Mouse (Mus musculus) adrenal gland (tissue): Measurements from ENCODE around the gene Nudt6.

ENCODE experiments used
- intact Hi-C: fragments of 180-260 bp; cut with DNase I; formaldehyde crosslinking; loops from one replicate; pipeline ENCODE4 v1.15.1; 2025
- long read RNA-seq, 2 experiments: library from polyadenylated mRNA; unstranded; transcript quantifications; one replicate each; pipeline ENCODE4 v2.0.0; 2020; ENCODE audit warnings: borderline replicate concordance in 1 of 2; ENCODE audit not compliant: insufficient replicate concordance in 1 of 2

Nudt6 gene
- long read RNA-seq, experiment 1, transcript Nudt6-201 (5 exons, 1,155 nt), result major isoform, 7 of 12 reads
- long read RNA-seq, experiment 1, partial matches to known transcripts, result 1 of 12 reads
- long read RNA-seq, experiment 1, other reads (novel, unspliced or antisense), result 4 of 12 reads
- long read RNA-seq, experiment 2, transcript Nudt6-201 (5 exons, 1,155 nt), result major isoform, 7 of 17 reads
- long read RNA-seq, experiment 2, partial matches to known transcripts, result 1 of 17 reads
- long read RNA-seq, experiment 2, other reads (novel, unspliced or antisense), result 5 of 17 reads

DNA sequence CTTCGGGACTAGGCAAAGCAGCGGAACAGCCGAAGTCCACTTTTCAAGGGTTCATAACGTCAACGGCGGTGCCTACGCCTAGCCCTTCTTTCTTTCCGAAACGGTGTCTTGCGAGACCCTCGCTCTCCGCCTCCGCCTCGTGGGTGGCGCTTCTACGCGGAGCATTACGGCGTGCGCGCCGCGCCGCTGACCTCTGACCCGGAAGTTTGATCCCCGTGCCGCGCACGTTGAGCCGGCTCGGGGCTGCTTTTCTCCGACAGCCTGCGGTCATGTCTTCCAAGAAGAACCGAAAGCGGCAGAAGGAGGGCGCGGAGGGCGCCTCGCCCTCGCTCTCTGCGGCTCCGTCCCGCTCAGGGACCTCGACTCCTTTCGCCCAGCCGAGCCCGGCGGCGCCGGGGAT lies at the start of gene Nudt6:
Gene Nudt6, minus strand, starts transcription at position 140 of the 400 bp plus-strand sequence.
- intact Hi-C loops, result no loop called here

DNA sequence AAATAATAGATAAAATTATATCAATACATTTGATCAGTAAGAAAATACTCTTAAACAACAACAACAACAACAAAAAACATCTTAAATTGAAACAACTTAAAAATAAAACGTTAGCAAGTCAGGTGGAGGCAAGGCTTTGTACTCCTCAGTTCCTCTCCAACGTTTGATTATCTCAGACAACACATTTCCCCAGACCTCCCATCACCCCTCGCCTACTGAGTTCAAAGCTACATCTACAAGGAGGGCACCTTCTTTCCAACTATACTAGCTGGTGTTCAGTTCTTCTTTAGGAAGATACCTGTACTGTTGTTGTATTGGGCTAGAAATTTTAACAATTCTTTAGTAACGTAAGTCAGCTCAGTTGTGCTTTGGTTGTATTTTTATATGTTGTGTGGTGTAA lies 49.3 kb upstream of the Nudt6 start:
- intact Hi-C loops, result no loop called here

GRCm38 (mm10) chr3:37468170-37468569 lies 48.2 kb upstream of the Nudt6 start:
- intact Hi-C loops, result no loop called here

- intact Hi-C loops, result no loop called here
Observed at GRCm38 (mm10) chr3:37455992-37456391, 36.0 kb upstream of the Nudt6 start.

GRCm38 (mm10) chr3:37443409-37443808 lies 23.4 kb upstream of the Nudt6 start:
- intact Hi-C loops, result no loop called here

GRCm38 (mm10) chr3:37439770-37440169 lies 19.8 kb upstream of the Nudt6 start:
- intact Hi-C loops, result no loop called here

GRCm38 (mm10) chr3:37430359-37430758 lies 10.3 kb upstream of the Nudt6 start:
- intact Hi-C loops, result no loop called here

- intact Hi-C loops, result no loop called here
Observed at GRCm38 (mm10) chr3:37426069-37426468, 6.1 kb upstream of the Nudt6 start.

DNA sequence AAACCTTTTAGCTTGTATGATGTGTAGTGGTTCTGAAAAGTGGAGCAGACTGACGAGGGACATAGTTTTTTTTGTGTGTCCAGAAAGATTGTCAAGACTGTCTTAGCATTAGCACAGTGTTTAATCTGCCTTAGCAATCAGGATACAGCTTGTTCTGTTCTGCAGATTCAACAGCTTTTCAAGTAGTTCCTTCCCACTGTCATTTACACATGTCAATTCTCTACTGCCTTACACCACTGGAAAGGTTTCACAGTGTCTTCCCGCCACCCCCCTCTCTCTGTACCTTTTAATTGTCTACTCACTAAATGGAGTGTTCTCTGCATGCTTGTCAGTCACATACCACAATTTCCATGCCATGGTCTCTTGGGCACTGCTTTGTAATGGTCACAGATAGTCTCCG lies 1.2 kb upstream of the Nudt6 start:
- intact Hi-C loops, result no loop called here

GRCm38 (mm10) chr3:37420641-37421040 lies 630 bp upstream of the Nudt6 start:
- intact Hi-C loops, result no loop called here

- intact Hi-C loops, result loop anchor here (10.0 kb wide), 1 partner anchor 195 kb away; no protein-coding TSS in a partner anchor
Observed at GRCm38 (mm10) chr3:37419458-37419991, 486 bp downstream of the Nudt6 start, which contains the start of gene Spata5. Spata5 (plus strand) TSS chr3:37419896.

DNA sequence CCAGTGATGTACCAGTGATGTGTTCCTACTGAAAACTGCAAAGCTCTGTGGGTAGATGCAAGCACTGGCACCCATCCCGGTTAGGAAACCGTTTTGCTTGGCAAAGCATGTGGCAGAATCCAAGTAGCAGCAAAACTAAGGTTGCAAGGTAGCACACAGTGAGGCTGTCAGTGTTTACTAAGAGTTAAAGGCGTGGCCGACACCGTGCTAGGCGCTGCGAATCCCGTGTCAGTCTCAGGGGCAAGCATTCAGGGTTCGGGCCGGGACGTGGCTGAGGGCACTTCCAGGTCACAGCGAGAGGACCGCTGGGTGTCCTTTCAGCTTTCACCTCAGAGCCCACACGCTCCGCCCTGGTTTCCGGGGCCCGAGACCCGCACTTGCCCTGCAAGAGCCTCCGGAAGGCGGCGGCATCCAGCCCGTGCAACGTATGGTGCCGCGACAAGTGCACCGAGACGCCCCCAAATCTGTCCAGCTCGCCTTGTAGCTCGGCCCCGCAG lies 1.0 kb downstream of the Nudt6 start:
- intact Hi-C loops, result loop anchor here (10.0 kb wide), 1 partner anchor 194 kb away; no protein-coding TSS in a partner anchor

DNA sequence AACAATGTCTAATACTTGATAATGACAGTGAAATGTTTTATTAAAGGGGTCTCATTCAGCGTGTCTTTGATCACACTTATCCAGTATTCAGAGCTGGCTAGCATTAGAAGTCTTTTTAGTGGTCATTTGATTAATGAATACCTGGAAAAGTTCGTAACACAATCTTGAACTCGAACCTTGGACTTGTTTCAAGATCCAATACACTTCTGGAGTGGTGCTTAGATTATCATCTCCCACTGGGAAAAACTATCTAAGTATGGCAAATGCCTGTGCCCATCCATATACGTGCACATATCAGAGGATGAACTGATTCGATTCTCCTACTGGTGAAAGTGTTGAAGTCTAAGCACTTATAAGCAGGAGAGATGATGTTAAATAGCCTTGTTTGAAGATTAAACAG lies 1.7 kb downstream of the Nudt6 start:
- intact Hi-C loops, result loop anchor here (10.0 kb wide), 1 partner anchor 194 kb away; no protein-coding TSS in a partner anchor

DNA sequence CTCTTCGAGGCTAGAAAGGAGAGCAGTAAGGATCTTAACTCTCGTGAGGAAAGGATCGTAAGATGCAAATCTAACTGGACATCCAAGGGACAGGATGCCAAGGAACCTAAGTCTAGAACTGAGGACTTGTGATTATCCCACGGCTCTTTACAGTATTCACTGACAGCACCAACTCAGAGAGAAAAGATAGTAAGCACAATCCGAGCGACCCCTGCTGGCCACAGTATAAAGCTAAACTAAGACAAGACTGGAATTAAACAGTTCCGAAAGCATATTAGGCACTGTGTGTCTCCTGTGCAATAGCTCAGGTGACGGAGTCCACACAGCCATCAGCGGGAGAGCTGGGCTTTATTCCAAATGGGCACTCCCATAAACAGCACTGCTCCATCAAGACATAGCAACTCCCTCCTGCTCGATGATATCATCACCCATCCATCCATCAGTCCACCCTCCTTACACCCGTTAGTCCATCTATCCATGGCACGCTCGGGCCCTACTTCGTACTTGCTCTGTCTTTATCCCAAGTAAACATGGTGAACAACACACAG lies 5.5 kb downstream of the Nudt6 start:
- intact Hi-C loops, result loop anchor here (5.0 to 10.0 kb wide), 3 partner anchors 72 to 190 kb away; no protein-coding TSS in a partner anchor

DNA sequence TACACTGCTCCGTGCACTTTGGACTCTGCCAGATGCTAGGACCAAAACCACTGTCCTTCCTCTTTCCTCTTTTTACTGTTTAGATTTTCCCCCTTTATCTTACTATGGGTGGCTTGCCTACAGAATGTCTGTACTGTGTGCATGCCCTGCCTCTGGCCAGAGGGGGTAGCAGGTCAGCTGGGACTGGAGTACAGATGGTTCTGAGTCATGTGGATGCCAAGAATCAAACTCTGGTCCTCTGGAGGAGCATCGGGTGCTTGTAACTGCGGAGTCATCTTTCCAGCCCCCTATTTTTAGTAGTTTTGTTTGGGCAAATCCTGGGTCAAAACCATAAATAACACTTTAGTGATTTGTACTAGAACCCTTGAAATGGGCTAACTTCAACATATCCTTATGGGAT lies 6.6 kb downstream of the Nudt6 start:
- intact Hi-C loops, result loop anchor here (5.0 to 10.0 kb wide), 3 partner anchors 71 to 189 kb away; no protein-coding TSS in a partner anchor

DNA sequence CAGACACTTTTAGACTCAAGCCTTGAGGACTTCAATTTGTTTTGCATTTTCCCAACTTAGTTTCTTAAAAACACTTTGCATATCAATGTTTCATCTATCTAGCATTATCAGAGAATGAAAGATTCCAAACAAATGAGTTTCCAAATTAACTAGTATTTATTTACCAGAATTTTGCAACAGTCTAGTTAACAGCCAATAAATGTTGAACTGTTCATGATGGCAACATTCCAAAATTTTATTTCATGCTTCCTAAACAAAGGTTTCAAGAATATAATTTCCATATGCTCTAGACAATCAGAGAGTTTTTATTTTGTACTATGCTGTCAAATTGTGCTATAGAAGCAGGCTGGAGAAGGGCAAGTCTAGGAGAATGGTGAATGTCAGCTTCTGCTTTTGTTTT lies 12.4 kb downstream of the Nudt6 start:
- intact Hi-C loops, result no loop called here

DNA sequence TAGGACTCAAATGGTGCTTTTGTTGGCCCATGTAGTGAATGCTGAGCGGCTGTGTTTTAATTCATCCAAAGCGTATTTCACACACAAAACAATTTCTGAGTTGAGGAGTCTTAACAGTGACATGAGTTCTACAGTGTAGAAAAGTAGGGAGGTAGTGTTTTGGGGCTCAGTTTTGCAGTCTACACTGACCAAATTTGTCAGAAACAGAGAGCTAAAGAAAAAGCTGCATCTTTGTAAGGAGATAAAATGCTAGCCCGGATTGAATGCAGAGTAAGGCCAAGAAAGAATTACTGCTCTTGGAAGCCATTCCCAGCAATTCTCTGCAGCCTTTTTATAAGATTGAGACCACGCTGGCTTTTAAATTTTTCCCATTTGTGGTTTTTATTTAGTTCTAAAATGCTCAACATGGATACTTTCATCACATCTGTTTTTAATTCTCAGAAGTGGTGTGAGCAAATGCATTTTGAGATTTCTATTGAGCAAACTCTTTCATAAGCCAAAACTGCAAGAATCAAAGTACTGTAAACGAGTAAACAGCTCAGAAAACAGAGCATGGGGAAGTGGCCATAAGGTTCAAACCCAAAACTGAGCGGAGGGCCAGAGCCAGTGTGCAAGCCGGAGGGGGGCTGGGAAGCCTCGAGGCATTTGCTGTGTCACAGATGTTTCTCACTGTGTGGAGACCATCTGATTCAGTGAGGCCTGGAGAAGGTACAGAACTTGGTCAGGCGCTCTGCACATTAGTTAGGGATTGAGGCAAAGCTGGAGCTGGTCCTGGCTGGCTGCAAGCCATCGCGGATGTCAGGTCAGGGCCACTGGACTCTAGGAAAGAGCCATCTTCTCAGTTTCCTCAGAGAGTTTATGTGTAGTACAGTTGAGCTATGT lies 18.0 kb downstream of the Nudt6 start:
- intact Hi-C loops, result no loop called here

GRCm38 (mm10) chr3:37398661-37399395 lies 21.2 kb downstream of the Nudt6 start:
- intact Hi-C loops, result no loop called here

- intact Hi-C loops, result no loop called here
Observed at GRCm38 (mm10) chr3:37397646-37398045, 22.4 kb downstream of the Nudt6 start.

GRCm38 (mm10) chr3:37396930-37397608 lies 22.9 kb downstream of the Nudt6 start:
- intact Hi-C loops, result no loop called here
